Mouse (Mus musculus): Measurements from ENCODE around the gene Kat6b.

Kat6b gene

GRCm38 (mm10) chr14:21523234-21523633 lies 42.0 kb downstream of the Kat6b start:
- no peak for DNase-seq (ENCODE audit: low read depth, low spot score)

DNA sequence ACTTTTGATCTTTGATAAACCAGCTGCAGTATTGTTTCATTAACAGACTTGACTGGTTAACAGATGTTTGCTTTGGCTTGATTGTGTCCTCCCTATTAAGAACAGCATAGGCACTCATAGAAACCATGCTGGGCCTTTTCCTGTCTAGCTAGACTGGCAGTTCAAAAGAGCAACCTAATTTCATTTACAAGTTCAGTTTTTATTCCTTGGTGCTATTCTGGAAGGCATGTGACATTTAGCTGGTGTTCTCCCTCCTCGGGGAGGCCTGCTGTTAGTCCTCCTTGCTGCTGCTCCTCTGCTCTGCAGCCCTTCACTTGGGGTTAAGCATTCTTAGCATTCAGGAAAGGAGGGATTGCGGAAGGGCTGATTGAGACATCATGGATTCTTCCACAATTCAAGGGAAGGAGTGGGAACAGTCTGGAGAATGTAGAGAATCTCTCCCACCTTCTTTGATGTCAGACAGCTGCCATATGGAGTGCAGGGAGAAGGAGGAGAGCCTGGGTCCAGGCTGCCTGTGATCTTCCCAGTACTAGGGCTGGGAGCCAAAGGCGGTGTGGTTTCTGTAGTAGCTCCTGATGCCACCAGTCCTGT lies 42.7 kb downstream of the Kat6b start:
- peak; percentile 82 for DNase-seq (ENCODE audit: low read depth, low spot score)

DNA sequence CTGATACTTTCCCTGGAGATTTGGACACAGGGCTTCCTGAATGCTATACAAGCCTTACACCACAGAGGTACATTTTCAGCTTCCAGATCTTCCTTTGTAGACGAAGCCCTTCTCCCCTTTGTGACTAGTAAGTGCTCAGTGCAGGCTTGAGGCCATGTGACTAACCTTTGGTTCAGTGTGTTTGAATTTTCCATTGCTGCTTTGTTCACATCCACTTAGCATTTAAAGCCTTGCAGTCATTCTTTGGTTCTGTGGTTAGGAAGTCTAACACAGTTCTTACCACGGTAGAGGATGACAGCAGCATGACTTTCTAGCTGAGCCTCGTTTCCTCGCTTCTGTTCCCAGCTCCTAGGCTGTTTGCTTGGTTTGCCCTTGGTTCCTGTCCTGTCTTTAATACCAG lies 44.4 kb downstream of the Kat6b start:
- no peak for DNase-seq (ENCODE audit: low read depth, low spot score)

DNA sequence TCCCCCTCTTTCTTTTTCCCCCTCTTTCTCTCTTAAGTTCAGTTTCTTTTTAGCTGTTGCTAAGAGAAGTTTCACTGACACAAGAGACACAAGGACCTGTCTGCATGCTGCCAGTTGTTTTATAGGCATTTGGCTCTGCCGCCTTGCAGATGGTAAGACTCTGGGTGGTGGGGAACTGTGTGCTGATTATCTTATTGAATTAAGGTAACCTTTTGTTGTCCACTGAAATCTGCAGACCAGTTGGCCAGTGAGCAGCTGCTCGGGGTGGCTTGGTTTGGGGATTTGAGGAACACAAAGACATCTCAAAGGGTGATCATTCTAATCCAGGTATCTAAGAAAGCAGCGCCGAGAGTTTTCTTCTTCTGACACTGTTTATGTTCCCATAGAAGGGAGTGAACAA lies 52.3 kb downstream of the Kat6b start:
- DNase-seq (ENCODE audit: low read depth, low spot score): no peak

DNA sequence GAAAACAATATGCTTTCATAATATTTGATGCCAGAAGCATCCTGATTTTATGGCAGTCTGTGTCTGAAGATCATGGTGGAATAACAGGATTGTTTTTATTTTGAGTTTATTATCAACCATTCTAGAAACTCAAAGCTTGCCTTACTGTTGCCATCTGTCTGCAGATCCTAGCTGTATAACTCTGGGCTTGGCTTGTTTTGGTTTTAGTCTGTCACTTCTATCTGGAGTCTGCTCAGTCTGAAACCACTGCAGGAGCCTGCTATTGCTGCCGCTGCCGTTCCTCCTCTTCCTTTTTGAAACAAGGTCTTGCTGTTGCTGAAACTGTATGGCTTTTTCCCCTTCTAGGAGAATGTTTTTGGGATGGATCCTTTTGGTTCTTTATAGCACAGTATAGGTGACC lies 52.8 kb downstream of the Kat6b start:
- no peak for DNase-seq (ENCODE audit: low read depth, low spot score)

DNA sequence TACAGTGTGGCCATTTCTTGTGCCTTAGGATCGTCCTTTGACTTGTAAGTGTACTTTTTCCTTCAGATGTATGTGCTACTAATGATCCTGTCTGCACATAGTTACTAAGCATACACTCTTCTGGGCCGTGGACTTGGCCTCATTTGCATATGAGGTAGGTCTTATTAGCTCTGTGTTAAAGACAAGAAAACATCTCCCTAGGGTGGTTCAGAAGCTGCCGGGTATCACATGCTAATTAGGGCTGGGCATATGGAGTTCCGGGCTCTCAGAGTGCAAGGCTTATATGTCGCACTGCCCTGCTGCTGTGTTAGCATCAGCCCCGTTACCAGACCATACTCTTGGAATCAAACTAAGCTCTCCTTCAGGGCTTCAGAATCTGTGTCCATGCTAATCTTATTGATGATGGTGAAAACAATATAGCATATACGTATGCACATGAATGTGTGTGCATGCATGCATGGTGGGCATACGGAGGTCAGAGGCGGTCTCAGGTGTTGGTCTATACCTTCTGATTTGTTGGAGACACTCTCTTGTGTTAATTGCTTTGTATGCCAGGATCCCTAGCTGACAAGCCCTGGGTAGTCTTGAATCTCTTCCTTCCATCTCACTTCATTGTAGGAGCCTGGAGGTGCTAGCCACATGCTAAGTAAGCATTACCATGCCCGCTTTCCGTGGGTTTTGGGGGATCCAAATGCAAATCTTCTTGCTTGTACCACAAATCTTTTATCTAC lies 53.5 kb downstream of the Kat6b start:
- DNase-seq (ENCODE audit: low read depth, low spot score): no peak

DNA sequence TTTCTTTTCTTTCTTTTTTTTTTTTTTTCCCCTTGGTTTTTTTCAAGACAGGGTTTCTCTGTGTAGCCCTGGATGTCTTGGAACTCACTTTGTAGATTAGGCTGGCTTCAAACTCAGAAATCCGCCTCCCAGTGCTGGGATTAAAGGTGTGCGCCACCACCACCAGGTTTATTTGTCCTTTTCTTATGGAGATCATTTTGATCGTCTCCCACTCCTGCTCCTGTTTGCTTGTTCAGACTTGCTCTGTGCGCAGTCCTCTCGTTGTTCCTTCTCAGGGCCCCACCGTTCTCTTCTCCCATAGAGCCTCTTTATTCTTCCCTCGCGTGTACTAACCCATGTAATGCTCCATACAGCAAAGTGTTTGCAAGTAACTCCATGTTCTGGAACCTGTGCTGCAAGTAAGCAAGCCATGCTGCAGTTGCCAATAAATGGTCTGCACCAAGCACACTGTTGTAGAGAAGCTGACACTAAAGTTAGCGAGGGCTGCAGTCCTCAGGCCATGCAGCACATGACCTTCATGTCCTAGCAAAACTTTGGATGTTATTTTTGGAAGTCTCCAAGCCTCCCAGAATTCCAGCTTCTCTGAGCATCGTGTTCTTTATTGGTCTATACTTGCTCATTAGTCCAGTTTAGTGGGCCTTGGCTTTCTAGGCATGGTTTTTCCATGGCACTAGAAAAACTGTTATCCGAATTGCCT lies 55.4 kb downstream of the Kat6b start:
- DNase-seq (ENCODE audit: low read depth, low spot score): no peak

DNA sequence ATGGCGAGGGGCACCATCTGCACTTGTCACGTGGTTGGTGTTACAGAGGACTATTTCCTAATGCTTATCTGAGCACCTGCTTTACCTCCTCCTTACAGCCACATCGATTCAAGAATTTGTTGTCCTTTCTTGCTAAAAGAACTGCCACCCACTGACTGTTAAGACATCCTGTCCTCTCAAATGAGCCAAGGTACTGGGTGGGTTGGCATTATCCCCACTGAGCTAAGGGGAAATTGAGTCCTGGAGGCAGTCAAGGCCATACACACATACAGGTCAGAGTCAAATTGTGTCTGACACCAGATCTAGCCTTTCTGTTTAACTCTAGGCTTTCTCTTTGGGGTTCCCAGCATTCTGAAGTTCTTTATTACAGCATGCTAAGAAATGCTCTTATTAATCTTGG lies 56.6 kb downstream of the Kat6b start:
- no peak for DNase-seq (ENCODE audit: low read depth, low spot score)

- DNase-seq (ENCODE audit: low read depth, low spot score): no peak
These were observed 58.5 kb downstream of the Kat6b start for GRCm38 (mm10) chr14:21539731-21540130.

- DNase-seq (ENCODE audit: low read depth, low spot score): no peak
These were observed 59.1 kb downstream of the Kat6b start for GRCm38 (mm10) chr14:21540361-21540760.

- DNase-seq (ENCODE audit: low read depth, low spot score): no peak
These were observed 64.3 kb downstream of the Kat6b start for GRCm38 (mm10) chr14:21545529-21545928.

DNA sequence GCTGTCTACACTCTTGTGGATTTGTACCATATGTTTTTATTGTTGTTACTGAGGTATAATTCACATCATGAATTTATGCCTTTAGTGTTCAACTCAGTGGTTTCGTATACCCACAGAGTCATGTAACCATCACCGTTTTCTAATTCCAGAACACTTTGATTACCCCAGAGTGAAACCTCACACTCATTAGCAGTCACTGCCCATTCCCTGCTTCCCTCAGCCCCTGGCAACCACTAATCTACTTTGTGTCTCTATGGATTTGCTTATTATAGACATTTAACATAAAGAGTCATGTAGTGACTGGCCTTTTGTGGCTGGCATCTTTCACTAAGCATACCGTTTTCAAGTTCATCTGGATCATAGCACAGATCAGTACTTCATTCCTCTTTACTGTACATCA lies 65.1 kb downstream of the Kat6b start:
- no peak for DNase-seq (ENCODE audit: low read depth, low spot score)

- DNase-seq (ENCODE audit: low read depth, low spot score): no peak
These were observed 66.1 kb downstream of the Kat6b start for GRCm38 (mm10) chr14:21547297-21547696.

DNA sequence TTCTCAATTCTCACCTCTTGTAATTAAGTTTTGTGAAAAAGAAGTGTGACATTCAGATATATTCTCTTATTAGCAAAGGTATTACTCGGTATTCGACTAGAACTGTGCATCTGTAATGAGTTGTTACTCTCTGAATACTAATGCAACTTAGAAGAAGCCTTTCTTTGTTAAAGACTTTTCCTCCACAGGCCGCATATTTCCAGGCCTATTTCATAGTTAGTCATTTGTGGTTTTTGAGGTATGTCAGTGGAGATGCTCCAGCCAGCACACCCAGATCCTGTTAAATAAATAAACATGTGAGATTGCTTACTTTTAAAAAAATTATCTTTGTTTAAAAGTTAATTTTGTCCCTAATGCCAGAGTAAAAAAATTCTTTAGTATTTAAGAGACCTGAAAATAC lies 66.7 kb downstream of the Kat6b start:
- no peak for DNase-seq (ENCODE audit: low read depth, low spot score)

DNA sequence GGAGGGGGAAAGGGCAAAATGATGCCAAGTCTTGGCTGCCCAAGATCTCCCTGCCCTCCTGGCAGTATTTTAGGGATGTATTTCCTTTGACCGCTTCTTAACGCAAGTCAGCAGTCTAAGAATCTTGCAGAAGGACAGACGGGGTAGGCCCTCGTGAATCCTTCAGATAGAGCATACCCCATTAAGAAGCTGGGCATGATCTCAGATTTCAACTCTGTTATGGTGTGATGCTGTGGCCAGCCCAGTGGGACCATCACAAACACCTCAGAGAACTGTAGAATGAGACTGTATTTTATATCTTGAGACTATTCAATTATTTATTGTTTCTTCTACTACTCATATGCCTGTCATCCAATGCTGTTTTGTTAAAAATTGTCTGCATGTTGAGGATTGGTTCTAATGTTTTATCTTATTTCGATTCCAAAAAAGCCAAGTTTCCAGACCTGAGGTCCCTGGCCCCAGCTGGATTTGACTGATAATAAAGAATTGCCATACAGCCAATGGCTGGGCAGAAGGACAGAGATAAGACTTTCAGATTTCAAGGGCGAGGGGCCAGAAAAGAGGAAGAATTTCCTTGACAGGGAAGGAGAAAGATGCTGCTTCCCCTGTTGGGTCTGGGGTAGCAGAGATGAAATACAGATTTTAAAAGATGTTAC lies 67.8 kb downstream of the Kat6b start:
- DNase-seq (ENCODE audit: low read depth, low spot score): no peak

DNA sequence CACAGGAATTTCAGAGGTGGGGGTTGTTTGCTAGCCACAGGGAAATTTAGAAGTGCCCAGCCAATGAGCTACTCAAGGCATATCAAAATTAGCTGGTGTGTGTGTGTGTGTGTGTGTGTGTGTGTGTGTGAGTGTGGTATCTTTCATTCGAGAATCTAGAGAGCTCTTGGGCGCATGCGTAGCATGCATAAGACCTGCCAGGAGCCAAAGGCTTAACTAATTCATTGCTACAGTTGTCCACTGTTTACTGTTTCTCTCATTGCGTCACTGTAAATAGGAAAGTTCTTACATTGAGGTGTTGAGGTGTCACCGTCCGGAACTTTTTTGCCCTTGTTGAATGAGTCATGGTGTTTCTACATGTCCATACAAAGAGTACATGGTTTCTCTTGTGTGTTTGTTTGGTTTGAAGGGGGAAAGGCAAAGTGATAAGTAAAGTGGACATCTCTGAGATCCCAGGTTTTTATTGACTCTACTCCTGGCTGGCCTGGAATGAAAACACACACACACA lies 68.4 kb downstream of the Kat6b start:
- DNase-seq (ENCODE audit: low read depth, low spot score): no peak

DNA sequence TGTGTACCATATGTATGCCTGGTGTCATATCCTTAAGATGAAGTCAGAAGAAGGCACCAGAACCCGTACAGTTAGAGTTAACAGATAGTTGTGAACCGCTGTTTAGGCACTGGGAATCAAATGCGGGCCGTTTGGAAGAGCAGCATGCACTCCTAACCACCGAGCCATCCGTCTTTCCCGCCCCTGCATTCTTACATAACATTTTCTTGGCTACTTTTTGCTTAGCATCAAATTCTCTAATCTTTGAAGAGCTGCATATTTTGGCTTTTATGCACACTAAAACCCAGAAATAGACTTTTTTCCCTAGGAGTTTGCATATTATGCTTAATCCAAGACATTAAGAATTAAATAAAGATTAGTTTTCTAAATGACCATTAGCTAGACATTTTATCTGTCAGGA lies 69.3 kb downstream of the Kat6b start:
- peak; percentile 51 for DNase-seq (ENCODE audit: low read depth, low spot score)

DNA sequence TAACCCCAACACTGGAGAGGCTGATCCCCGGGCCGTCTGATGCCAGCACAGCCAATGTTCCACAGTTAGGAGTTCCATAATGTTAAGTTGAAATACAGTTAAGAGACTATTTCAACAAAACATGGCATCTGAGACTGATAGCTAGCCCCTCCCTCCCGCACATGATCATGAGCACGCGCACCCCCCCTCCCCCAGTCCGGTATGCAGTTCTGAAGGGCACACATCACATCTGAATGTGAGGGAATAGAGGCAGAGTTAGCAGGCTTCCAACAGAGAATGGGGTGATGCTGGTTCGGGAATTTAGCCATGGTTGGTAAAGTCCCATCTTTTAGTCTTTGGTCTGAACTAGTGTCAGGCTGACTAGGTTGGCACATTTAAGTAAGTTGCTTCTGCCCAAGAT lies 70.4 kb downstream of the Kat6b start:
- DNase-seq (ENCODE audit: low read depth, low spot score): no peak

DNA sequence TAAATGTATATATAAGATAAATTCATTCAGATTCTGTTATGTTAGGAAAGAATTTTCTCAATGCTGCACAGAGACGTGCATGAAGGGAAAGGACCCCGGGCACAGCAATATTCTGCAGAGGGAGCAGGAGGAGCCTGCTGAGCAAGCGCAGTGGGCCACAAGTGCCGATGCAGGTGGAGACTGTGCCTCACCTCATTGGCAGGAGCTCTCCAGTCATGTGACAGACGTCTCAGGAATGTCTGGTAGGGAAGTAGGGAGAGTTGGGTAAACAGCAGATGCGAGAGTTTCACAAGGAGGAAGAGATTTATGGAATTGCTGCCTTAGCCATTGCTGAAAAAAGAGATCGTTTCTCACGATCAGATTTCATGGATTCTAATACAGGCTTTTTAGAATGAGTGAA lies 71.7 kb downstream of the Kat6b start:
- DNase-seq (ENCODE audit: low read depth, low spot score): no peak

DNA sequence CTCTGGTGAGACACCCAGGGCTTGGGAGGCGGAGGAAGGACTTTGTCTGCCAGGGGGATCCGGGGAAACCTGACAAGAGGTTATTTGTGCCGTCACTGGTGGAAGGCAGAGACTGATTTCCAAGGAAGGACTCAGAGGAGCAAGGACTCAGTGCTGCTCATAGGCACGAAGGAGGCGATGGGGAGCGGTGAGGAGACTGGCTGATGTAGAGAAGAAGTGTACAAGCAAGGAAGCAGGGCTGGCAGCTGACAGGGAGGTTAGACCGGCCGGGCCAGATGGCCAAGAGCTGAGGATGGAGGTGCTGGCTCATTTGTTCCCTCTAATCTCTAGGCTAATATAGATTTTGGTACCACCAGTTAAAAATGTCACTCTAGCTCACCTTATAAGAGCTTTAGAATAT lies 72.8 kb downstream of the Kat6b start:
- no peak for DNase-seq (ENCODE audit: low read depth, low spot score)

DNA sequence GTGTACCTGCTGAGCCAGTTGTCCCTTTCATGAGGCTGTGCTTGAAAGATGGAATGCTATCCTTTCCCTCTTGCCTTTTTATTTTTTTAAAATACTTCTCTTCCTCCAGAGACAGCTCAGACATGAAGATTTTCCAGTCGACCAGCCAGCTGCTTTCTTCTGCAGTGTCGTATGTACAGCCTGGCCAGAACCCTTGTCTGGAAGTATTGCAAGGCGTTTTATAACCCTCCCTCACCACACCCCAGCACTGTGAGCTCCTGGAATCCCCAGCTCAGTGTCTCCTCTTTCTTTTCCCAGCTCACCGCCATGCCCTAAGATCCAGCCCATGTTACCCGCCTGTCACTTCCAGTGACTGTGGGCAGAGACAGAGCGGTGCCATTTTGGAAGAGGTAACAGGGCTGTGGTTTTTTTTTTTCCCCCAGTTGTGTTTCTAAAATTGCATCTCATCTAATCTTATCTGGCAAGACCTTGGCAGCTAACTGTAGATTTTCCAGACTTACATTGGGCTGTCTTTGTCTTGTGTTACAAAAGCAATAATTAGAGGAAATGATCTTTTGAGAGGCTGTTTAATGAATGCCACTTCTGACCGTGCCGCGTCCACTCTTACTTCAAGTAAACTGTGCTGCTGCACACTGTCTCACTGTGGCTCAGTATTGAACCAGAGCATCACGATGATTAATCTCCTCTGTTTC lies 77.4 kb downstream of the Kat6b start:
- no peak for DNase-seq (ENCODE audit: low read depth, low spot score)

- DNase-seq (ENCODE audit: low read depth, low spot score): no peak
These were observed 78.2 kb downstream of the Kat6b start for GRCm38 (mm10) chr14:21559447-21559846.

Data from telencephalon, adult 2 months (tissue).